Mouse (Mus musculus): ENCODE data around the gene Vangl2. TPM values are rescaled to one million over a fixed set of nuclear protein-coding genes. Genes with fewer than 3 reads are reported as not detected.

Vangl2 gene
- polyA plus RNA-seq, 1 experiment: 9.6 TPM

DNA sequence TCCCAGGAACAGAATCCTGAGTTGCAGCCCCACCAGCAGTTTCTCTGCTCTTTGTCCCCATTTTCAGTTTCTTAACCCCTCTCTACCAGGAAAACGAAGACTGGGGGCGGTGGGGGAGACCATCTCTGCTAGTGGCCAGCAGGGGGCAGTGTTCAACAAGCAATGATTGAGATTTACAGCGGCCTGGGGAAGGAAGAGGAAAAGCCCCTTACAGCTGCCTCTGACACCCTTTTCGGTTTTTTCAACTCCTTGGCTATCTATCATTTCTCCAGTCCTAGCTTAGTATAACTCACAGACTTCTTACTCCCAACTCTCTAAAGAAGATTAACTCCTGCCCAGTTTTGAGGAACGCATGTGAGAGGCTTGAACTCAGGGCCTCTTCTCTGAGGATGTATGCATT lies 18.7 kb upstream of the Vangl2 start:
- 16% methylated on average over 5 of the region's 5 CpGs for WGBS
- Histone ChIP-seq H3K4me3 (replicated peaks; ENCODE audit: extremely low read depth, low read depth, low read length) (no peak overlapping the region), H3K4me1 (ENCODE audit: control insufficient read depth, insufficient read depth, low read length) (no peaks in the 10 kb centered on the region)
- peak; percentile 61 for DNase-seq
- TF ChIP-seq CTCF (IDR thresholded peaks at IDR 0.05; ENCODE audit: insufficient read depth, low read length) (peak; percentile 74), POLR2A (IDR thresholded peaks at IDR 0.05; ENCODE audit: borderline replicate concordance, extremely low read depth, low read depth, low read length) (no peak)

DNA sequence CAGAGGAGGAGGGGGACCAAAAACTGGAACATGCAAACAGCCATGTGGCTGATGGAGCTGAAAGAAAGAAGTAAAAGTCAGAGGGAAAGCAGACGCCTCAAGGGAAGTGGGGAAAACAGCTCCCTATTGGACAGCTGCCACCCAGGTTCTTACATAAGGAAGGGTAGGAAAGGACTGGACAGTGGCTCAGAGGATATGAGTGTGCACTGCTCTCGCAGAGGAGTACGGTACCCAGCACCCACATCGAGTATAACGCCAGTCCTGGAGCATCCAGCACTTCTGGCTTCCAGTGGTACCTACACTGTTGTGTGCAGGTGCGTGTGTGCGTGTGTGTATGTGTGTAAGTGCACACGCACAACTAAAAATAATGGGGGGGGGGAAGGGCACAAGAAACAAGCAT lies 18.2 kb upstream of the Vangl2 start:
- no peak for TF ChIP-seq CTCF (IDR thresholded peaks at IDR 0.05; ENCODE audit: insufficient read depth, low read length)
- TF ChIP-seq POLR2A (IDR thresholded peaks at IDR 0.05; ENCODE audit: borderline replicate concordance, extremely low read depth, low read depth, low read length): no peak
- no peak for DNase-seq
- WGBS: 69% methylated on average over 8 of the region's 8 CpGs
- Histone ChIP-seq H3K4me1 (ENCODE audit: control insufficient read depth, insufficient read depth, low read length) (no peaks in the 10 kb centered on the region), H3K4me3 (replicated peaks; ENCODE audit: extremely low read depth, low read depth, low read length) (no peak overlapping the region)

DNA sequence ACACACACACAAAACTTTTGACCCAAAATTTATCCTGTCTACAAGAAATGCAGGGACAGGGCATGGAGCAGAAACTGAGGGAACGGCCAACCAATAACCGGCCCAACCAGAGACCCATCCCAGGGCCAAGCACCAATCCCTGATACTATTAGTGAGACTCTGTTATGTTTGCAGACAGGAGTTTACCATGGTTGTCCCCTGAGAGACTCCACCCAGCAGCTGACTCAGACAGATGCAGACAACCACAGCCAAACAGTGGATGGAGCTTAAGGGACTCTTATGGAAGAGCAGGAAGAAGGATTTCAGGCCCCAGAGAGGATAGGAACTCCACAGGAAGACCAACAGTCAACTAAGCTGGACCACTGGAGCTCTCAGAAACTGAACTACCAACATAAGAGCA lies 1.7 kb upstream of the Vangl2 start:
- Histone ChIP-seq H3K4me1 (ENCODE audit: control insufficient read depth, insufficient read depth, low read length) (0 out of 2 replicates have a peak, but pooled peaks cover 4% of the 10 kb centered on the region), H3K4me3 (replicated peaks; ENCODE audit: extremely low read depth, low read depth, low read length) (no peak overlapping the region)
- DNase-seq: no peak
- TF ChIP-seq CTCF (IDR thresholded peaks at IDR 0.05; ENCODE audit: insufficient read depth, low read length): no peak
- TF ChIP-seq POLR2A (IDR thresholded peaks at IDR 0.05; ENCODE audit: borderline replicate concordance, extremely low read depth, low read depth, low read length): no peak
- WGBS: 92% methylated on average over 2 of the region's 2 CpGs

DNA sequence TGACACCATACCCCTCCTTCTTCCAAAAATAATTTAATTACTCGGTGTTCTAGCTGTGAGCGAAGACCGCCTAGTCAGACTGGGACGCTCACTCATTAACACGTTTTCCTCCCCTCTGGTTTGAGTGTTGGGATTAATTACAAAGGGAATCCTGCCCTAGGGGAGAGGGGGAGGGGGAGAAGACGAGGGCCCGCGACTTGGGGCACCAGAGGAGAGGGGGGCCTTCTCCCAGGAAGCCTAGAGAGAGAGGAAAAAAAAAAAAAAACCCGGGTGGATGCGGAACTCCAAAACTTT lies 488 bp downstream of the Vangl2 start:
- Histone ChIP-seq H3K4me1 (ENCODE audit: control insufficient read depth, insufficient read depth, low read length) (0 out of 2 replicates have a peak, but pooled peaks cover 4% of the 10 kb centered on the region), H3K4me3 (replicated peaks; ENCODE audit: extremely low read depth, low read depth, low read length) (no peak overlapping the region)
- TF ChIP-seq CTCF (IDR thresholded peaks at IDR 0.05; ENCODE audit: insufficient read depth, low read length) (no peak), POLR2A (IDR thresholded peaks at IDR 0.05; ENCODE audit: borderline replicate concordance, extremely low read depth, low read depth, low read length) (no peak)
- WGBS: 40% methylated on average over 10 of the region's 10 CpGs
- no peak for DNase-seq

DNA sequence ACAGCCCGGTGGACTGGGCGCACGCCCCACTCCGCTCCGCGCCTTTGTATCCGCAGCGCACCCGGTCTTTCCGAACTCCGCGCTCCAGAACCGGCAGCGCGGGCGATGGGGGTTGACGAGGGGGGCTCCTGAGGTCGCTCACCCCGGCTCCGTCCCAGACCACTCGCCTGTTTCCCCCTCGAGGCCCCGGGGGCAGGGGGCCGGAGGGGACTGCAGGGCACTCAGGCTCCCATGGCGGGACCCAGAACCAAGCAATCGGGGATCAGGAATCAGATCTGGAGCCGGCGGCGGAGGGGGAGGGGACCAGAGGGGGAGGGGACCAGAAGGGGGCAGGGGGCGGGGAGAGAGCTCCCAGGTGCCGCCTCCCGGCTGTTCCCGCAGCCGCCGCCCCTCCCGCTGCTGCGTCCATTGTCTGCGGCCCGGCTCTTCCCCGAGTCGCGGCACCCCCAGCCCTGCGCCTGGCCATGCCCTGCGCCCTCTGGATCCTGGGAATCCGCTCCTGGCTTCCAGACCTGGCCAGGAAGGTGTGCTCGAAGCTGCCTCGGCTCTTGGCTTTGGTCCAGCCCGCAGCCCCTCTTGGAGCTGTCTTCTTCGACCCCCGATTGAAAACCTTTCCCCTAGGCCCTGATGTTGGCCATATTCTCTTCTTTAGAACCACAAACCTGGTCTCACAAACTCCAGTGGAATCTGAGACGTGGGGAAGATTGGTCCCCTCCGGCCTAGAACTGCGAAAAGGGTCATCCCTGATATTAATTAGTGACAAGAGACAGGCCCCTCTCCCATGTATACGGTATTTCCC lies 1.0 kb downstream of the Vangl2 start:
- WGBS: 2% methylated on average over 49 of the region's 54 CpGs
- peak; percentile 18; the same call in 1 of the 2 replicates for TF ChIP-seq POLR2A (IDR thresholded peaks at IDR 0.05; ENCODE audit: borderline replicate concordance, extremely low read depth, low read depth, low read length)
- no peak for TF ChIP-seq CTCF (IDR thresholded peaks at IDR 0.05; ENCODE audit: insufficient read depth, low read length)
- DNase-seq: peak; percentile 81
- H3K4me1 ChIP-seq (ENCODE audit: control insufficient read depth, insufficient read depth, low read length): 0 out of 2 replicates have a peak, but pooled peaks cover 4% of the 10 kb centered on the region
- H3K4me3 ChIP-seq (replicated peaks; ENCODE audit: extremely low read depth, low read depth, low read length): peak overlapping the region; percentile 91

DNA sequence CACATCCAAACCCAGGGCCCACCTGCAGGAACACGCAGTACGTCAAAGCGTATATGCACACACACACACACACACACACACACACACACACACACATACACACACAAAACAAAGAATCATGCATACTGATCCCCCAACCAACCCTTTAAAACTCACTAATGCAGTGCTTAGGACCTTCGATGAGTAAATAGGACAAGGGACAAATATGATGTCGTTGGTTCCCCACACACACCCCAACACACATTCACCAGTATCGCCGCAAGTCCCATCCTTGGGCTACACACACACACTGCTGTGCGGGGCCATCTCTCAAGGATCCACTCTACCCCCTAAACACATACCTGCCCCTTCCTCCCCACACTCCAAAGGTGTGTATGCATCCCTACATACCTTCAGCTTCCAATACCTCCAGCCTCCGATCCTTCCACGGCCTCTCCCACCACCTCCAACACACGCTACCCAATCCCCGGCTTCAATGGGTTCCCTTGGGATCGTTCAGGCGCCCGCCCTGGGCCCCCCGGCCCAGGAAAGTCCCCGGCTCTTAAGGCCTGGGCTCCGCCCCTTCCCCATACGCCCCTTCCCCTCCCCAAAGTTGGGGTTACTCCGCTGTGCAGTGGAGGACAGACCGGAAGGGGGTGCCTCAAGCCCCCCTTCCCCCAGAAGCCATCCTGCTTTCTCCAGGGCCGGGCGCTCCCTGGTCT lies 1.9 kb downstream of the Vangl2 start:
- WGBS: 4% methylated on average over 23 of the region's 23 CpGs

DNA sequence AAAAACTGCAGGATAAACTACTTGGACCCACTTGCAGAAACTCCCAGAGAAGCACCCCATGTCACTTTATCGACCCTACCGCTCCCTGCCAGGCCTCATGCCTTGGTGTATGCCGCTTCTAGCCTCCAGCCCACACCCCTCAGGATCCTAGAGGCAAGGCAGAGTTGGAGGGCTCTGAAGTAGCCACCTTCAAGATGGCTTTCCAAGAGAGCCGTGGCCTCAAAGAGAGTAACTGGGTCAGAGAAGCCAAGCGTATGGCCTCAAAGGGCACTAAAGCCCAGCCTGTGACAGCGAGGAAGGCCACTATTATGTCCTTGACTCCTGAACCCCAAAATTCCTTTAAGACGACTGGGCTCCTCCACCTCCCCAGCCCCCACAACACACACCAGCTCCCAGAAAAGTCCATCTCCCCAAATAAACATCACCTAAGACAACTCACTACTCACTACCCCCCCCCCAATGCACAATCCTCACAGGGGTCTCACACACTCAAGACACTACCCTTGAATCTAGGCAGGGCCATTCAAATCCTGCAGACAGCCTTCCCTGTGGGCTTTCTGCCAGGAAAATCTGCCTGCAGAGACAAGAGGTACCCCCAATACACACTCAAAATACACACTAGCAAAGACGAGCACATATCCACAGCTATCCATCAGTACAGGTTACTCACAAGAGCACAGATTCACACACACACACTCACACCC lies 2.9 kb downstream of the Vangl2 start:
- WGBS: 72% methylated on average over 8 of the region's 8 CpGs
- Histone ChIP-seq H3K4me1 (ENCODE audit: control insufficient read depth, insufficient read depth, low read length) (0 out of 2 replicates have a peak, but pooled peaks cover 4% of the 10 kb centered on the region), H3K4me3 (replicated peaks; ENCODE audit: extremely low read depth, low read depth, low read length) (no peak overlapping the region)
- no peak for TF ChIP-seq CTCF (IDR thresholded peaks at IDR 0.05; ENCODE audit: insufficient read depth, low read length)
- no peak for DNase-seq

More for the DNA sequence above, 1.9 kb downstream of the Vangl2 start:
- Histone ChIP-seq H3K4me1 (ENCODE audit: control insufficient read depth, insufficient read depth, low read length) (0 out of 2 replicates have a peak, but pooled peaks cover 4% of the 10 kb centered on the region), H3K4me3 (replicated peaks; ENCODE audit: extremely low read depth, low read depth, low read length) (peak overlapping the region; percentile 91)
- TF ChIP-seq POLR2A (IDR thresholded peaks at IDR 0.05; ENCODE audit: borderline replicate concordance, extremely low read depth, low read depth, low read length): no peak
- TF ChIP-seq CTCF (IDR thresholded peaks at IDR 0.05; ENCODE audit: insufficient read depth, low read length): no peak
- DNase-seq: peak; percentile 14

DNA sequence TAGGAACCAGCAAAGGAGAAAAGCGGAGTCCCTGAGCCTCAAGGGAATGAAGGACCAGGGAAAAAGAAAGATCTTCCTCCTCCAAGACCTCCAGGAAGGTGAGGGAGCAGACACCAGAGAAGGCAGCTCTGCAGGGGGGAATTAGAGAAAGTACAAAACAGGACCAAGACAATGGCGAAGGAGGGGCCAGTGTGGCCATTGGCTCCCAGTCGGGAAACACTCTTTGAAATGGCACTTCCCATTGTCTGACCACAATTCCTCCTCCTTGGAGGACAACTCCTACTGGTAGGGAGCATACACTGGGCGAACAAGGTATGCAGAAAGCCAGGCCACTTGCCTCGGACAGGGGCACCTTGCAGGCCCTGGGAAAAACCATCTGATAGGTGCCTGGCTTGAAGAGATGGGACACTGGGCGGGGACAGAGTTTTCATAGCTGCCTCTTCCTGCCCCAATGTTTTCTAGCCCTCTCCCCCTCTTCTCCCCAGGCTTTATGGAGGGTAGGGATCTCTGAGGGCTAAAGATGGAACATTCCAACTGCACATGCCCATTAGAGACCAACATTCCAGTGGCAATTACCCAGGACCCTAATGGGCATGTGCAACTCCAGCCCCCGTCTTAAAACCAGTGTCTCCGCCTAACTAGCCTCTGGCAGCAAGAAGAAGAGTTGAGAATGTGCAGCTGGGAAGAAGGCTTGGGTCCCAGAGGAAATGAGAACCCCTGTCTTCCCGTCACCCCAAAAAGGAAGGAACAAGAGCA lies 3.9 kb downstream of the Vangl2 start:
- Histone ChIP-seq H3K4me3 (replicated peaks; ENCODE audit: extremely low read depth, low read depth, low read length) (no peak overlapping the region), H3K4me1 (ENCODE audit: control insufficient read depth, insufficient read depth, low read length) (0 out of 2 replicates have a peak, but pooled peaks cover 4% of the 10 kb centered on the region)
- TF ChIP-seq POLR2A (IDR thresholded peaks at IDR 0.05; ENCODE audit: borderline replicate concordance, extremely low read depth, low read depth, low read length) (no peak), CTCF (IDR thresholded peaks at IDR 0.05; ENCODE audit: insufficient read depth, low read length) (no peak)
- no peak for DNase-seq
- WGBS: 70% methylated on average over 9 of the region's 9 CpGs
